Mouse (Mus musculus): ENCODE measurements around the gene C77080.

DNA sequence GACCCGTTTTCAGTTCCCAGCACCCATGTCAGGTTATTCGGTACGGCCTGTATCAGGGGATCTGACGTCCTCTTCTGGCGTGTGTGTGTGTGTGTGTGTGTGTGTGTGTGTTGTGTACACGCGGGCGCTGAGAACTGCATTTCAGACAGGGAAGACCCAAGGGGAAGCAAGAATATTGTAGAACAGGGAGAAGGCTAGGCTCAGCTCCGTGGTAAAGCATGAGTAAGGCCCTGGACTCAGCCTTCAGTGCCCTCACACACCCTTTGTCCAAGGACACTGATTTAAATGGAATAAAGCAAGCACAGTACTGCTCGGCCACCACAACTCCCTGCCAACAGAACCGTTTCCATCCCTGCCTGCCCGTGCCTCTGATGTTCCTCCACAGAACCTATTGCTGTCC is 70.7 kb downstream of the C77080 start:
- TF ChIP-seq EP300 (IDR thresholded peaks at IDR 0.05; ENCODE audit: low read depth) = no peak
- no peak for TF ChIP-seq CTCF (IDR thresholded peaks at IDR 0.05; ENCODE audit: low read depth)

Measured in liver, embryonic 14.5 days (tissue).